Mouse (Mus musculus) layer of hippocampus, adult 8-10 months (tissue): ENCODE measurements at regions not wholly inside any gene's neighbourhood (a gene's known extent, or its start where the extent isn't known, plus 50 kb on each side); places are given as distances from the start of the nearest gene placed in this dataset.

Experiments
- DNase-seq, 2 experiments: peaks; one replicate each; pipeline ENCODE4 v3.0.0; 2022; ENCODE audit warnings: low spot score in 2 of 2

- DNase-seq = no peak
Observed at GRCm38 (mm10) chr16:87225595-87225994, 128.4 kb upstream of the N6amt1 start.

GRCm38 (mm10) chr16:87225085-87225484 lies 128.9 kb upstream of the N6amt1 start:
- no peak for DNase-seq

GRCm38 (mm10) chr16:87224024-87224423 lies 130.0 kb upstream of the N6amt1 start:
- no peak for DNase-seq

GRCm38 (mm10) chr16:87220611-87221010 lies 133.4 kb upstream of the N6amt1 start:
- DNase-seq = no peak

- no peak for DNase-seq
Observed at GRCm38 (mm10) chr16:87220201-87220600, 133.8 kb upstream of the N6amt1 start.

- DNase-seq = no peak
Observed at GRCm38 (mm10) chr16:87207875-87208274, 146.1 kb upstream of the N6amt1 start.

GRCm38 (mm10) chr16:87190471-87190870 lies 163.5 kb upstream of the N6amt1 start:
- DNase-seq = no peak

GRCm38 (mm10) chr16:87188737-87189136 lies 165.2 kb upstream of the N6amt1 start:
- DNase-seq = no peak

- no peak for DNase-seq
Observed at GRCm38 (mm10) chr16:87172395-87172794, 181.6 kb upstream of the N6amt1 start.

- DNase-seq = no peak
Observed at GRCm38 (mm10) chr16:87139301-87139700, 214.7 kb upstream of the N6amt1 start.

- DNase-seq = no peak
Observed at GRCm38 (mm10) chr16:87136503-87136902, 217.5 kb upstream of the N6amt1 start.

GRCm38 (mm10) chr16:87134452-87134851 lies 219.5 kb upstream of the N6amt1 start:
- DNase-seq = no peak

GRCm38 (mm10) chr16:87133874-87134273 lies 220.1 kb upstream of the N6amt1 start:
- peak in 1 of 2 experiments; percentile 5 for DNase-seq

- DNase-seq = no peak
Observed at GRCm38 (mm10) chr16:87132082-87132481, 221.9 kb upstream of the N6amt1 start.

- no peak for DNase-seq
Observed at GRCm38 (mm10) chr16:87130733-87131640, 223.0 kb upstream of the N6amt1 start.

- no peak for DNase-seq
Observed at GRCm38 (mm10) chr16:87129021-87129420, 225.0 kb upstream of the N6amt1 start.

GRCm38 (mm10) chr16:87128230-87128629 lies 225.8 kb upstream of the N6amt1 start:
- DNase-seq = peak; percentile 17 to 18

- DNase-seq = no peak
Observed at GRCm38 (mm10) chr16:87124519-87124918, 229.5 kb upstream of the N6amt1 start.

- DNase-seq = no peak
Observed at GRCm38 (mm10) chr16:87103599-87103998, 250.4 kb upstream of the N6amt1 start.

GRCm38 (mm10) chr16:87102057-87102456 lies 251.9 kb upstream of the N6amt1 start:
- DNase-seq = no peak

- DNase-seq = no peak
Observed at GRCm38 (mm10) chr16:87092011-87092410, 262.0 kb upstream of the N6amt1 start.

GRCm38 (mm10) chr16:87089322-87089721 lies 264.7 kb upstream of the N6amt1 start:
- DNase-seq = no peak

GRCm38 (mm10) chr16:87083505-87083904 lies 270.5 kb upstream of the N6amt1 start:
- DNase-seq = no peak
